Mouse (Mus musculus) lung, adult 2 months (tissue): ENCODE data around the gene Ttc3.

Source experiments
- CTCF ChIP-seq: fragments of 200-500 bp; IDR thresholded peaks from 2 replicates; pipeline ENCODE4 v1.5.1; 2011; ENCODE audit warnings: mild to moderate bottlenecking, low read length, control low read depth; ENCODE audit not compliant: insufficient read depth
- POLR2A ChIP-seq: fragments of 200-500 bp; IDR thresholded peaks from 2 replicates; pipeline ENCODE4 v1.6.1; 2011; ENCODE audit warnings: low read depth, mild to moderate bottlenecking, control low read depth, low read length, borderline replicate concordance; ENCODE audit errors: extremely low read depth

GRCm38 (mm10) chr16:94412198-94412597, 41.8 kb downstream of the Ttc3 start:
- TF ChIP-seq CTCF (no peak), POLR2A (no peak)
